Mouse (Mus musculus) liver, embryonic 16.5 days (tissue): ENCODE results near the gene Rassf1. TPM values are rescaled to one million over a fixed set of nuclear protein-coding genes. Genes with fewer than 3 reads are reported as not detected.

Experiments used
- ATAC-seq: fragments of 200-750 bp; cut with Nextera tagmentation; 2 replicates; pipeline ENCODE4 v1.8.0; 2017; ENCODE audit warnings: low read depth, mild to moderate bottlenecking, moderate number of reproducible peaks, moderate library complexity
- H3K27ac ChIP-seq: fragments of 300-500 bp; sonication (generic); 2 replicates; pipeline ENCODE4 v1.5.1; 2014; ENCODE audit warnings: mild to moderate bottlenecking, low read length
- H3K27me3 ChIP-seq: fragments of 300-500 bp; sonication (generic); 2 replicates; pipeline ENCODE4 v1.6.1; 2014; ENCODE audit warnings: low read depth, low read length, mixed read lengths; ENCODE audit not compliant: control insufficient read depth, insufficient read depth
- H3K36me3 ChIP-seq: fragments of 300-500 bp; sonication (generic); 2 replicates; pipeline ENCODE4 v1.6.1; 2014; ENCODE audit warnings: mild to moderate bottlenecking; ENCODE audit not compliant: control insufficient read depth, insufficient read depth
- H3K4me1 ChIP-seq: fragments of 300-500 bp; sonication (generic); 2 replicates; pipeline ENCODE4 v1.6.1; 2014; ENCODE audit warnings: low read depth, low read length, mixed read lengths; ENCODE audit not compliant: control insufficient read depth
- H3K4me2 ChIP-seq: fragments of 300-500 bp; sonication (generic); 2 replicates; pipeline ENCODE4 v1.6.1; 2014; ENCODE audit warnings: low read depth, low read length, mixed read lengths
- H3K4me3 ChIP-seq: fragments of 300-500 bp; sonication (generic); 2 replicates; pipeline ENCODE4 v1.5.1; 2014; ENCODE audit warnings: low read depth, mild to moderate bottlenecking, low read length
- H3K9ac ChIP-seq: fragments of 300-500 bp; sonication (generic); 2 replicates; pipeline ENCODE4 v1.6.1; 2014; ENCODE audit warnings: low read depth, low read length
- H3K9me3 ChIP-seq: fragments of 300-500 bp; sonication (generic); replicated peaks from 2 replicates; pipeline ENCODE4 v1.6.1; 2016; ENCODE audit warnings: low read length; ENCODE audit not compliant: control insufficient read depth
- WGBS: fragments of 180-500 bp; shearing (Covaris S2); extraction: QIAGEN DNeasy Blood & Tissue Kit; methylation state at CpG from one replicate; pipeline ENCODE4 v1.1.7; 2014; ENCODE audit not compliant: insufficient replicate concordance; 5-methylcytosine and 5-hydroxymethylcytosine counted together
- polyA plus RNA-seq: library from polyadenylated mRNA; unstranded; fragments of >200 nt; fragmentation: Nextera tagmentation; extraction: Ambion mirVana; gene quantifications from 2 replicates; pipeline ENCODE4 v1.2.1, GENCODE M21; 2015

The Rassf1 gene
- polyA plus RNA-seq, 1 experiment from 2014 or later = 15.9 TPM

DNA sequence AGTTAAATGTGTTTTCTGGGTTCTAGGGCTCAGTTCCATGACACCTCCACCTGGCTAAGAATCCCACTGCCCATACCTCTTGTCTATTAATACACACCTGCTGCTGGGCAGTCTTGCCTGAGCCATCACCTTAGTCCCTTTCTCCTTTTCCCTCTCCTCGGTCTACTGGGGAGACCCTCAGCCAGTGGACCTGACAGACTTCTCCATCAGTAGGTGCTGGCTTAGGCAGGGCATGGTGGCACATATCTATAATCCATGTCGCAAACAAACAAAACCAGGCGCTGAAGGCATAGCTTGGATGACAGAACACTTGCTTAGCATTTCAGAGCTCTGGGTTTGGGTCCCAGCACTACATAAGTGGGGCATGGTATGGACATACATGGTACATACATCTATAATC lies 12.6 kb upstream of the Rassf1 start:
- peaks cover 44% of the 10 kb centered on the region for H3K4me1 ChIP-seq
- no peaks in the 10 kb centered on the region for H3K9me3 ChIP-seq
- H3K4me3 ChIP-seq = no peak overlapping the region
- no peak overlapping the region for H3K9ac ChIP-seq
- 74% methylated on average over 3 of the region's 3 CpGs for WGBS
- H3K27me3 ChIP-seq = no peaks in the 10 kb centered on the region
- H3K36me3 ChIP-seq = peaks cover 20% of the 10 kb centered on the region
- H3K4me2 ChIP-seq = no peak overlapping the region
- no peak for ATAC-seq
- H3K27ac ChIP-seq = no peak overlapping the region

DNA sequence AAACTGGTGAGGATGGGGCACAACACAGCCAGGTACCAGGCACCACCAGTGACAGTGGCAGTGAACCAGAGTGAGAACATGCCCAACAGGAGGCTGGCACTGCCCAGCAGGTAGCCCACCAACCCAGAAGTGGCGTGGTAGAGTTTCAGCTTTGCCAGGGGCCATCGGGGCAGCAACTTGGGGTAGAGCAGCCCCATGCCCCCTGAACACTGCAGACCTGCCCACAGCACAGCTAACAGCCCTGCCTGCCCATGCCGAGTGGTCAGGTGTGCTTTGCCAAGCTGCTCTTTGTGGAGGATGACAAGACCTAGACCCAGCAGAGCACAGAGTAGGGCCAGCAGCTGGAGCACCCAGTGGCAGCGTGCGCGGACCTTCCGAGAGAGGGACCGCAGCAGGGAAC lies 11.4 kb upstream of the Rassf1 start:
- Histone ChIP-seq H3K4me1 (peaks cover 41% of the 10 kb centered on the region), H3K36me3 (peaks cover 20% of the 10 kb centered on the region), H3K9ac (no peak overlapping the region), H3K27ac (no peak overlapping the region), H3K9me3 (no peaks in the 10 kb centered on the region), H3K4me2 (no peak overlapping the region), H3K27me3 (no peaks in the 10 kb centered on the region), H3K4me3 (no peak overlapping the region)
- 88% methylated on average over 8 of the region's 8 CpGs for WGBS
- no peak for ATAC-seq

GRCm38 (mm10) chr9:107540420-107540819 lies 10.9 kb upstream of the Rassf1 start:
- WGBS = 63% methylated on average over 4 of the region's 4 CpGs
- H3K4me3 ChIP-seq = no peak overlapping the region
- H3K27ac ChIP-seq = no peak overlapping the region
- H3K27me3 ChIP-seq = no peaks in the 10 kb centered on the region
- H3K4me1 ChIP-seq = peaks cover 37% of the 10 kb centered on the region
- no peak for ATAC-seq
- H3K4me2 ChIP-seq = no peak overlapping the region
- H3K36me3 ChIP-seq = peaks cover 20% of the 10 kb centered on the region
- no peaks in the 10 kb centered on the region for H3K9me3 ChIP-seq
- no peak overlapping the region for H3K9ac ChIP-seq

GRCm38 (mm10) chr9:107541005-107541404 lies 10.3 kb upstream of the Rassf1 start:
- Histone ChIP-seq H3K36me3 (peaks cover 20% of the 10 kb centered on the region), H3K4me3 (peak overlapping the region; percentile 77), H3K9me3 (no peaks in the 10 kb centered on the region), H3K9ac (no peak overlapping the region), H3K4me1 (peaks cover 34% of the 10 kb centered on the region), H3K27me3 (no peaks in the 10 kb centered on the region), H3K4me2 (peak overlapping the region; percentile 84), H3K27ac (no peak overlapping the region; the same call in 1 of the 2 replicates)
- no peak for ATAC-seq
- 46% methylated on average over 10 of the region's 10 CpGs for WGBS

DNA sequence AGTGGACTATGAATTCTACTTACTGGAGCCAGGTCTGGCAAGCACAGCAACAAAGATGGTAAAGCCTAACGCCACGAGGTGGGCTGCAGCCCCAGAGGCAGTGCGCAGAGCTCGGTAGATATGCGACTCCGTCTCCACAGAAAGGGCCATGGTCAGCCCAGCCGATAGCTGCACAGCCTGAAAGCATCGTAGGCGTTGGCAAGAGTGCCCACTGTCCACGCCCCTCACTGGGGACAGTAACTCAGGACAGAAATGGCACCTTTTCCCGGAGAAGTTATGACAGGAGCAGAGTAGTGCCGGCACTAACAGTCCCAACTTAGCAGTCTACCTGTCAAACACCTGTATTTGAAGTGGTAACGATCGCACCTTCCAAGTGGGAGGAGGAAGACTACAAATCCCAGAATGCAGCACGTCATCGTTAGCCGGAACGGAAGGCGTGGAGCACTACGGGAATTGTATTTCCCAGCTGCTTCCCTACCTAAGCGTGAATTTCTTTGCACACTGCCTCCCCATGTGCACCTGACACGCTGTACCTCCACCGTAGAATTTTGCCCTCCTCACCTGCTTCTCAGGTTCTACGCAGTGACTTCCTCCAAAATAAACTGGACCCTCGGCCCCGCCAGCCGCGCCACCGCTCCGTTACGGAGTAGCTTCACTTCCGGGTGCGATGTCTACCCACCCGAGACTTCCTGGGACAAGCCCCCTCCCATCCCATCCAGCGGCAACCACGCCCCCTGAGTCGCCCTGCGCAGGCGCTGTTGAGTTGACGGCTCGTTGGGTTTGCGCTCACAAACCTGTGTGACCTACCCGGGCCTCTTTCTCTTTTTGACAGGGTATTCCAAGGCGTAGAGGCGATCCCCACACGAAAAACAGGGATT lies 9.6 kb upstream of the Rassf1 start, which contains the start of the genes Cyb561d2 and Nprl2:
Gene Cyb561d2 (minus strand): TSS at position 720 of the 878 bp plus-strand sequence.
Gene Nprl2 (plus strand): TSS at position 753 of the 878 bp plus-strand sequence.
- Histone ChIP-seq H3K27ac (peak within 1 kb of the TSS; percentile 77), H3K4me1 (peaks cover 31% of the 10 kb centered on the region), H3K27me3 (no peaks in the 10 kb centered on the region), H3K9ac (peak within 1 kb of the TSS; percentile 67), H3K9me3 (no peaks in the 10 kb centered on the region), H3K4me2 (peak within 1 kb of the TSS; percentile 84), H3K36me3 (peaks cover 20% of the 10 kb centered on the region), H3K4me3 (peak within 1 kb of the TSS; percentile 77)
- ATAC-seq = peak; percentile 86
- under 1% methylated on average over 46 of the region's 46 CpGs for WGBS

DNA sequence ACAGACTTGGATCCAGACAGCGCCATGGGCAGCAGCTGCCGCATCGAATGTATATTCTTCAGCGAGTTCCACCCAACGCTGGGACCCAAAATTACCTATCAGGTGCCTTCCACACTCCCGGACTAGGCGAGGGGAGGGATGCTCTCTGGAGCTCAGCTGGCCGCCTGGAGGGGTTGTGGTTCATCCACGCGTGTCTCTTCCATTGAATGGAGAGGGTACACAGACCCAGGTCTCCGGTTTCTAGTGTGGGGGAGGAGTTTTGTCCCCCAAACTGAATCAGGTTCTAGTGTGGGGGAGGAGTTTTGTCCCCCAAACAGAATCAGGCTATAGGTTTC lies 9.0 kb upstream of the Rassf1 start:
- Histone ChIP-seq H3K27me3 (no peaks in the 10 kb centered on the region), H3K4me1 (peaks cover 31% of the 10 kb centered on the region), H3K36me3 (peaks cover 20% of the 10 kb centered on the region), H3K4me3 (peak overlapping the region; percentile 77), H3K9ac (peak overlapping the region; percentile 67), H3K9me3 (no peaks in the 10 kb centered on the region), H3K27ac (peak overlapping the region; percentile 77), H3K4me2 (peak overlapping the region; percentile 84)
- ATAC-seq = peak; percentile 1; the same call in 1 of the 2 replicates
- WGBS = 0% methylated on average over 11 of the region's 11 CpGs

DNA sequence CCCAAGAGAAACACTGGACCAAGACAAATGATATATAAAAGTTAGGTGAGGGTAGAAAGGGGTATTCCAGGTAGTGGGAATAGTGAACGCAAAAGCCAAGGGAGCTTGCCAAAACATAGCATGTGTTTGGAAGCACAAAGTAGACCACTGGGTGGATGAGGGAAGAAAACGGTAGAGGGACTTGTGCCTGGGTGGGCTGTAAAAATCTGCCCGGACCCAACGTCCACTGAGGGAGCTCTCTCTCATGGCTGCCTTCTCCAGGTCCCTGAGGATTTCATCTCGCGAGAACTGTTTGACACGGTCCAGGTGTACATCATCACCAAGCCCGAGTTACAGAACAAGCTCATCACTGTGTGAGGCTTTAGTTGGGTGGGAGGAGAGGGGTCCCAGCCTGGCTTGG lies 8.6 kb upstream of the Rassf1 start:
- Histone ChIP-seq H3K4me3 (peak overlapping the region; percentile 77), H3K9me3 (no peaks in the 10 kb centered on the region), H3K27ac (no peak overlapping the region; the same call in 1 of the 2 replicates), H3K9ac (peak overlapping the region; percentile 67; the same call in 1 of the 2 replicates), H3K27me3 (no peaks in the 10 kb centered on the region), H3K36me3 (peaks cover 20% of the 10 kb centered on the region), H3K4me1 (peaks cover 32% of the 10 kb centered on the region), H3K4me2 (peak overlapping the region; percentile 84)
- ATAC-seq = no peak
- WGBS = 40% methylated on average over 8 of the region's 8 CpGs

- no peak for ATAC-seq
- Histone ChIP-seq H3K4me3 (no peak overlapping the region), H3K27me3 (no peaks in the 10 kb centered on the region), H3K9me3 (no peaks in the 10 kb centered on the region), H3K36me3 (peaks cover 14% of the 10 kb centered on the region), H3K9ac (no peak overlapping the region), H3K4me2 (no peak overlapping the region; the same call in 1 of the 2 replicates), H3K4me1 (peaks cover 32% of the 10 kb centered on the region), H3K27ac (no peak overlapping the region)
- WGBS = 79% methylated on average over 11 of the region's 11 CpGs
Observed at GRCm38 (mm10) chr9:107543299-107543698, 8.1 kb upstream of the Rassf1 start.

GRCm38 (mm10) chr9:107544196-107544700 lies 7.1 kb upstream of the Rassf1 start:
- 89% methylated on average over 17 of the region's 17 CpGs for WGBS
- Histone ChIP-seq H3K36me3 (peaks cover 7% of the 10 kb centered on the region), H3K4me1 (peaks cover 32% of the 10 kb centered on the region), H3K4me3 (no peak overlapping the region), H3K27ac (no peak overlapping the region), H3K9ac (no peak overlapping the region), H3K9me3 (no peaks in the 10 kb centered on the region), H3K27me3 (0 out of 2 replicates have a peak, but pooled peaks cover under 1% of the 10 kb centered on the region), H3K4me2 (no peak overlapping the region)
- no peak for ATAC-seq
